Mouse (Mus musculus): Measurements from ENCODE around the gene Acsl3.

The Acsl3 gene

GRCm38 (mm10) chr1:78664326-78664725 lies 6.7 kb downstream of the Acsl3 start:
- ChIA-PET CTCF (interaction anchor here in 1 of 4 experiments (1.0 kb wide), 1 partner anchor 139 kb away, joined by 3 read pairs; no protein-coding TSS in a partner anchor), POLR2A (interaction anchor here in 2 of 4 experiments (0.9 to 12.9 kb wide), 11 partner anchors 6 to 130 kb away, joined by 3 to 120 read pairs (median 3); partner anchors contain the start of genes Acsl3 (in 1 of the 2) and Utp14b (in 1 of the 2))

- ChIA-PET CTCF (interaction anchor here in 1 of 4 experiments (1.2 kb wide), 1 partner anchor 141 kb away, joined by 3 read pairs; no protein-coding TSS in a partner anchor), POLR2A (interaction anchor here in 3 of 4 experiments (0.8 to 12.9 kb wide), 21 partner anchors 7 to 196 kb away, joined by 3 to 120 read pairs (median 4); partner anchors contain the start of genes Acsl3 (in 2 of the 3) and Utp14b (in 2 of the 3))
Measured at GRCm38 (mm10) chr1:78665954-78666499, 8.4 kb downstream of the Acsl3 start.

GRCm38 (mm10) chr1:78666585-78666984 lies 9.0 kb downstream of the Acsl3 start:
- ChIA-PET CTCF (interaction anchor here in 1 of 4 experiments (0.6 to 1.0 kb wide), 2 partner anchors 108 to 141 kb away, joined by 3 read pairs; no protein-coding TSS in a partner anchor), POLR2A (interaction anchor here in 3 of 4 experiments (0.6 to 12.9 kb wide), 22 partner anchors 8 to 196 kb away, joined by 3 to 120 read pairs (median 4); partner anchors contain the start of genes Acsl3 (in 2 of the 3) and Utp14b (in 2 of the 3))

GRCm38 (mm10) chr1:78682291-78682690 lies 24.7 kb downstream of the Acsl3 start:
- ChIA-PET POLR2A (interaction anchor here in 2 of 4 experiments (1.0 to 1.7 kb wide), 3 partner anchors 9 to 24 kb away, joined by 3 to 8 read pairs (median 4); partner anchors contain the start of gene Utp14b (in 1 of the 2)), CTCF (interaction anchor here in 1 of 4 experiments (0.6 kb wide), 1 partner anchor 122 kb away, joined by 3 read pairs; no protein-coding TSS in a partner anchor)

GRCm38 (mm10) chr1:78684128-78684527 lies 26.5 kb downstream of the Acsl3 start:
- CTCF ChIA-PET: interaction anchor here in 1 of 4 experiments (1.2 kb wide), 1 partner anchor 159 kb away, joined by 3 read pairs; no protein-coding TSS in a partner anchor
- POLR2A ChIA-PET: interaction anchor here in 3 of 4 experiments (0.6 to 1.6 kb wide), 4 partner anchors 17 to 63 kb away, joined by 3 to 5 read pairs (median 5); partner anchors contain the start of gene Acsl3 (in 1 of the 3)

- ChIA-PET CTCF (interaction anchor here in 2 of 4 experiments (0.6 to 1.2 kb wide), 3 partner anchors 127 to 162 kb away, joined by 3 read pairs; no protein-coding TSS in a partner anchor), POLR2A (interaction anchor here in 2 of 4 experiments (0.5 to 1.8 kb wide), 8 partner anchors 8 to 700 kb away, joined by 3 to 6 read pairs (median 3); no protein-coding TSS in a partner anchor)
Measured at GRCm38 (mm10) chr1:78686872-78687271, 29.2 kb downstream of the Acsl3 start.

GRCm38 (mm10) chr1:78688149-78688548 lies 30.5 kb downstream of the Acsl3 start:
- ChIA-PET POLR2A (interaction anchor here in 1 of 4 experiments (1.2 kb wide), 1 partner anchor 96 kb away, joined by 4 read pairs; no protein-coding TSS in a partner anchor), CTCF (interaction anchor here in 2 of 4 experiments (0.6 to 1.1 kb wide), 3 partner anchors 10 to 152 kb away, joined by 3 to 4 read pairs (median 3); no protein-coding TSS in a partner anchor)

GRCm38 (mm10) chr1:78694503-78695258 lies 37.1 kb downstream of the Acsl3 start:
- CTCF ChIA-PET: interaction anchor here in 2 of 4 experiments (0.6 to 1.1 kb wide), 2 partner anchors 144 to 170 kb away, joined by 3 to 4 read pairs; no protein-coding TSS in a partner anchor
- POLR2A ChIA-PET: interaction anchor here in 2 of 4 experiments (1.2 to 2.3 kb wide), 5 partner anchors 8 to 128 kb away, joined by 3 to 12 read pairs (median 4); partner anchors contain the start of genes Acsl3 (in 1 of the 2) and Utp14b (in 1 of the 2)

- ChIA-PET POLR2A (interaction anchor here in 1 of 4 experiments (0.9 kb wide), 1 partner anchor 37 kb away, joined by 3 read pairs; no protein-coding TSS in a partner anchor), CTCF (interaction anchor here in 1 of 4 experiments (1.4 kb wide), 1 partner anchor 171 kb away, joined by 3 read pairs; no protein-coding TSS in a partner anchor)
Measured at GRCm38 (mm10) chr1:78696305-78696704, 38.7 kb downstream of the Acsl3 start.

GRCm38 (mm10) chr1:78696903-78697302 lies 39.3 kb downstream of the Acsl3 start:
- POLR2A ChIA-PET: interaction anchor here in 1 of 4 experiments (0.9 to 2.0 kb wide), 3 partner anchors 11 to 71 kb away, joined by 3 to 7 read pairs (median 3); partner anchors contain the start of genes Acsl3 and Utp14b
- CTCF ChIA-PET: interaction anchor here in 2 of 4 experiments (0.8 to 1.4 kb wide), 2 partner anchors 11 to 172 kb away, joined by 3 read pairs; no protein-coding TSS in a partner anchor

GRCm38 (mm10) chr1:78698138-78698537 lies 40.5 kb downstream of the Acsl3 start:
- ChIA-PET POLR2A (interaction anchor here in 3 of 4 experiments (0.6 to 2.0 kb wide), 7 partner anchors 26 to 577 kb away, joined by 3 to 11 read pairs (median 4); partner anchors contain the start of genes Acsl3 (in 1 of the 3) and Utp14b (in 1 of the 3)), CTCF (interaction anchor here in 1 of 4 experiments (0.7 kb wide), 1 partner anchor 10 kb away, joined by 3 read pairs; no protein-coding TSS in a partner anchor)

GRCm38 (mm10) chr1:78701740-78702139 lies 44.1 kb downstream of the Acsl3 start:
- POLR2A ChIA-PET: interaction anchor here in 2 of 4 experiments (1.0 to 2.4 kb wide), 5 partner anchors 8 to 153 kb away, joined by 3 to 12 read pairs (median 3); no protein-coding TSS in a partner anchor
- CTCF ChIA-PET: interaction anchor here in 1 of 4 experiments (0.9 kb wide), 1 partner anchor 171 kb away, joined by 3 read pairs; no protein-coding TSS in a partner anchor

GRCm38 (mm10) chr1:78702282-78702963 lies 44.8 kb downstream of the Acsl3 start:
- ChIA-PET POLR2A (interaction anchor here in 2 of 4 experiments (1.0 to 2.4 kb wide), 7 partner anchors 8 to 154 kb away, joined by 3 to 12 read pairs (median 4); no protein-coding TSS in a partner anchor), CTCF (interaction anchor here in 1 of 4 experiments (0.9 kb wide), 1 partner anchor 171 kb away, joined by 3 read pairs; no protein-coding TSS in a partner anchor)

GRCm38 (mm10) chr1:78702964-78703285 lies 45.3 kb downstream of the Acsl3 start:
- ChIA-PET POLR2A (interaction anchor here in 2 of 4 experiments (1.0 to 2.4 kb wide), 5 partner anchors 9 to 99 kb away, joined by 3 to 12 read pairs (median 4); no protein-coding TSS in a partner anchor), CTCF (no interaction called here)

GRCm38 (mm10) chr1:78706338-78706737 lies 48.7 kb downstream of the Acsl3 start:
- ChIA-PET CTCF (no interaction called here), POLR2A (interaction anchor here in 2 of 4 experiments (0.7 to 1.3 kb wide), 2 partner anchors 20 to 781 kb away, joined by 3 to 5 read pairs; no protein-coding TSS in a partner anchor)

GRCm38 (mm10) chr1:78707280-78707679 lies 49.7 kb downstream of the Acsl3 start:
- CTCF ChIA-PET: interaction anchor here in 3 of 4 experiments (0.6 to 1.0 kb wide), 14 partner anchors 9 to 626 kb away, joined by 3 to 11 read pairs (median 3); no protein-coding TSS in a partner anchor
- POLR2A ChIA-PET: interaction anchor here in 2 of 4 experiments (0.8 to 1.4 kb wide), 3 partner anchors 14 to 193 kb away, joined by 3 to 4 read pairs (median 3); no protein-coding TSS in a partner anchor

GRCm38 (mm10) chr1:78710026-78710425 lies 52.4 kb downstream of the Acsl3 start:
- POLR2A ChIA-PET: interaction anchor here in 1 of 4 experiments (1.4 kb wide), 1 partner anchor 17 kb away, joined by 3 read pairs; no protein-coding TSS in a partner anchor

More at GRCm38 (mm10) chr1:78710026-78710425, 52.4 kb downstream of the Acsl3 start:
- CTCF ChIA-PET: interaction anchor here in 1 of 4 experiments (0.6 kb wide), 2 partner anchors 15 to 659 kb away, joined by 3 read pairs; no protein-coding TSS in a partner anchor

All from embryonic stem cell, embryonic (primary cell).